ENCODE assay signal across 26 mouse cellular contexts in genomic region chr3:82175501-82175900, GRCm38 (mm10). TPM values are rescaled to one million over a fixed set of nuclear protein-coding genes. Genes with fewer than 3 reads are reported as not detected.
DNase-seq lines count a peak whose midpoint lies in the region; ATAC-seq and TF ChIP-seq lines count a peak whose summit lies in the region.
"Had no signal": no experiment of that assay in that cellular context is flagged by ENCODE, and none has a peak within 500 bp of the region (broad histone marks: within the 10 kb centered on the region; RNA-seq: fewer than 3 reads in every experiment).

No protein-coding gene starts in this region.

- H3K9ac ChIP-seq in kidney, embryonic 14.5 days (ENCODE audit: low read depth, low read length) = no peak overlapping the region
- H3K9ac ChIP-seq in lung, embryonic 14.5 days = no peak overlapping the region
- H3K9ac ChIP-seq: embryonic facial prominence, embryonic 12.5 days; embryonic facial prominence, embryonic 15.5 days; forebrain, postnatal 0 days; hindbrain, embryonic 13.5 days had no signal

- no peak for TF ChIP-seq CTCF in lung, embryonic 14.5 days (IDR thresholded peaks at IDR 0.05; ENCODE audit: low read depth)

- no peaks in the 10 kb centered on the region for H3K36me3 ChIP-seq in kidney, embryonic 14.5 days (ENCODE audit: control insufficient read depth, insufficient read depth, low read length)
- no peaks in the 10 kb centered on the region for H3K36me3 ChIP-seq in lung, embryonic 14.5 days (ENCODE audit: insufficient read depth)
- no peaks in the 10 kb centered on the region for H3K36me3 ChIP-seq in limb, embryonic 10.5 days
- H3K36me3 ChIP-seq: embryonic facial prominence, embryonic 12.5 days; embryonic facial prominence, embryonic 15.5 days; G1E; hindbrain, embryonic 10.5 days; hindbrain, embryonic 13.5 days had no signal

- no peak overlapping the region for H3K4me3 ChIP-seq in kidney, embryonic 14.5 days (ENCODE audit: low read length)
- no peak overlapping the region for H3K4me3 ChIP-seq in lung, embryonic 14.5 days (ENCODE audit: low read depth, low read length)
- no peak overlapping the region for H3K4me3 ChIP-seq in limb, embryonic 10.5 days
- H3K4me3 ChIP-seq: embryonic facial prominence, embryonic 12.5 days; embryonic facial prominence, embryonic 15.5 days; gastrocnemius, adult 2 months; hindbrain, embryonic 10.5 days; hindbrain, embryonic 13.5 days had no signal

- peak; percentile 7 for DNase-seq in kidney, adult 9 months
- DNase-seq in lung, embryonic 14.5 days = peak; percentile 54
- no peak for DNase-seq in lung, postnatal 14 days
- DNase-seq in retina, postnatal 7 days (ENCODE audit: low read depth, low spot score) = peak; percentile 6
- no peak for DNase-seq in limb, embryonic 10.5 days (ENCODE audit: low spot score)
- DNase-seq: adrenal gland, adult 2 months; adrenal gland, postnatal 14 days; B cell, adult 2 months; cerebellum, adult 11 months; cerebellum, adult 2 months; cerebellum, adult 9-11 months; cerebellum, postnatal 25 days; forebrain, postnatal 0 days; gastrocnemius, adult 2 months; gastrocnemius, postnatal 14 days; heart, adult 11 months had no signal

- no peaks in the 10 kb centered on the region for H3K27me3 ChIP-seq in kidney, embryonic 14.5 days (ENCODE audit: control insufficient read depth, insufficient read depth, low read length)
- H3K27me3 ChIP-seq in lung, embryonic 14.5 days (ENCODE audit: insufficient read depth, low read length) = no peaks in the 10 kb centered on the region
- H3K27me3 ChIP-seq in limb, embryonic 10.5 days (ENCODE audit: low read depth, poor library complexity, severe bottlenecking) = no peaks in the 10 kb centered on the region
- H3K27me3 ChIP-seq: CH12.LX; embryonic facial prominence, embryonic 12.5 days; embryonic facial prominence, embryonic 15.5 days; hindbrain, embryonic 13.5 days had no signal

- H3K4me1 ChIP-seq in kidney, embryonic 14.5 days (ENCODE audit: control insufficient read depth, insufficient read depth, low read length) = no peaks in the 10 kb centered on the region
- H3K4me1 ChIP-seq in lung, embryonic 14.5 days (ENCODE audit: insufficient read depth) = no peaks in the 10 kb centered on the region
- no peaks in the 10 kb centered on the region for H3K4me1 ChIP-seq in limb, embryonic 10.5 days
- H3K4me1 ChIP-seq: embryonic facial prominence, embryonic 12.5 days; embryonic facial prominence, embryonic 15.5 days; hindbrain, embryonic 10.5 days; hindbrain, embryonic 13.5 days had no signal

- no peak for ATAC-seq in kidney, embryonic 14.5 days (ENCODE audit: low FRiP score, low TSS enrichment)
- ATAC-seq in lung, embryonic 14.5 days (ENCODE audit: insufficient read depth) = no peak
- peak; percentile 62 to 81; a peak in 3 of 4 replicates for ATAC-seq in hematopoietic stem cell, adult 5-6 weeks (replicated peaks in 1 of 2; ENCODE audit: insufficient read depth in 1 of 2, low FRiP score in 2 of 2, low TSS enrichment in 1 of 2, low read depth in 1 of 2, poor library complexity in 2 of 2, severe bottlenecking in 2 of 2)
- ATAC-seq: forebrain, embryonic 14.5 days; forebrain, postnatal 0 days had no signal

- H3K9me3 ChIP-seq in kidney, embryonic 14.5 days (ENCODE audit: control insufficient read depth, low read length) = no peaks in the 10 kb centered on the region
- H3K9me3 ChIP-seq in lung, embryonic 14.5 days (ENCODE audit: low read depth, low read length) = no peaks in the 10 kb centered on the region
- H3K9me3 ChIP-seq in limb, embryonic 10.5 days (replicated peaks) = no peaks in the 10 kb centered on the region
- H3K9me3 ChIP-seq: embryonic facial prominence, embryonic 12.5 days; embryonic facial prominence, embryonic 15.5 days; G1E; hindbrain, embryonic 10.5 days; hindbrain, embryonic 13.5 days had no signal

- H3K27ac ChIP-seq in kidney, embryonic 14.5 days (ENCODE audit: low read depth, low read length) = no peak overlapping the region
- no peak overlapping the region for H3K27ac ChIP-seq in lung, embryonic 14.5 days (ENCODE audit: low read depth)
- H3K27ac ChIP-seq in limb, embryonic 10.5 days = no peak overlapping the region
- H3K27ac ChIP-seq: embryonic facial prominence, embryonic 12.5 days; embryonic facial prominence, embryonic 15.5 days; gastrocnemius, adult 2 months; hindbrain, embryonic 10.5 days; hindbrain, embryonic 13.5 days had no signal

- WGBS in kidney, embryonic 14.5 days = 63% methylated on average over 1 of the region's 1 CpGs
- WGBS in lung, embryonic 14.5 days = 31% methylated on average over 1 of the region's 1 CpGs
- 87% methylated on average over 1 of the region's 1 CpGs for WGBS in limb, embryonic 10.5 days

- H3K4me2 ChIP-seq in kidney, embryonic 14.5 days (replicated peaks; ENCODE audit: low read depth, low read length) = no peak overlapping the region
- H3K4me2 ChIP-seq in lung, embryonic 14.5 days = no peak overlapping the region
- H3K4me2 ChIP-seq: embryonic facial prominence, embryonic 12.5 days; embryonic facial prominence, embryonic 15.5 days; heart, embryonic 11.5 days; hindbrain, embryonic 13.5 days had no signal

RNA-seq across cellular contexts. Expression of gene Gucy1a1, which starts 29.9 kb away (rescaled TPM):
- polyA plus RNA-seq in kidney, embryonic 14.5 days (2014; fragmentation: Nextera tagmentation; extraction: Ambion mirVana) = 41.2 and 61.0 TPM in 2 replicates
- polyA plus RNA-seq in lung, embryonic 14.5 days (2014; fragmentation: Nextera tagmentation; extraction: Ambion mirVana) = 111 and 117 TPM in 2 replicates
- 13.3 and 18.3 TPM in 2 replicates for total RNA-seq in hematopoietic stem cell, adult 5-6 weeks (2017)
- 0.60 and 1.2 TPM in 2 replicates for polyA plus RNA-seq in limb, embryonic 10.5 days (2016; fragmentation: Nextera tagmentation; extraction: Ambion mirVana)
- total RNA-seq: CH12.LX had no signal
- polyA plus RNA-seq: G1E had no signal

Comparison
In these comparisons a context has a peak if more than half of its experiments do, and no peak if none do; other contexts are left out.
1. DNase-seq: peak in kidney, adult 9 months (single experiment), lung, embryonic 14.5 days (single experiment) and retina, postnatal 7 days (single experiment); none in lung, postnatal 14 days (single experiment) and limb, embryonic 10.5 days (single experiment).
2. ATAC-seq: peak in hematopoietic stem cell, adult 5-6 weeks (2 of 2); none in kidney, embryonic 14.5 days (single experiment) and lung, embryonic 14.5 days (single experiment).
3. RNA of gene Gucy1a1, which starts 29.9 kb away (polyA plus RNA-seq): 111 to 117 TPM in lung, embryonic 14.5 days and 41.2 to 61.0 TPM in kidney, embryonic 14.5 days; 0.60 to 1.2 TPM in limb, embryonic 10.5 days; every median in the first group is over 10 times any median in the second.